Mouse (Mus musculus): ENCODE measurements around the gene Mrps5. TPM values are rescaled to one million over a fixed set of nuclear protein-coding genes. Genes with fewer than 3 reads are reported as not detected.

Mrps5 gene
- polyA plus RNA-seq, 1 experiment, result 23.3 TPM

GRCm38 (mm10) chr2:127627990-127628570 is 41.1 kb downstream of the Mrps5 start:
- Histone ChIP-seq H3K27me3 (ENCODE audit: control insufficient read depth, insufficient read depth, low read length) (no peaks in the 10 kb centered on the region), H3K27ac (ENCODE audit: insufficient read depth, low read length) (no peak overlapping the region), H3K36me3 (ENCODE audit: control insufficient read depth, insufficient read depth, low read length) (no peaks in the 10 kb centered on the region), H3K4me1 (ENCODE audit: control insufficient read depth, insufficient read depth, insufficient read length) (no peaks in the 10 kb centered on the region), H3K4me3 (ENCODE audit: extremely low read depth, insufficient read depth, insufficient read length) (no peak overlapping the region)
- 79% methylated on average over 6 of the region's 6 CpGs for WGBS
- DNase-seq (ENCODE audit: low read depth in 1 of 2, low spot score in 2 of 2), result no peak
- TF ChIP-seq POLR2A (IDR thresholded peaks at IDR 0.05; ENCODE audit: low read depth, low read length), result no peak
- TF ChIP-seq CTCF (IDR thresholded peaks at IDR 0.05; ENCODE audit: extremely low read depth, insufficient read depth, insufficient read length, insufficient replicate concordance), result no peak

DNA sequence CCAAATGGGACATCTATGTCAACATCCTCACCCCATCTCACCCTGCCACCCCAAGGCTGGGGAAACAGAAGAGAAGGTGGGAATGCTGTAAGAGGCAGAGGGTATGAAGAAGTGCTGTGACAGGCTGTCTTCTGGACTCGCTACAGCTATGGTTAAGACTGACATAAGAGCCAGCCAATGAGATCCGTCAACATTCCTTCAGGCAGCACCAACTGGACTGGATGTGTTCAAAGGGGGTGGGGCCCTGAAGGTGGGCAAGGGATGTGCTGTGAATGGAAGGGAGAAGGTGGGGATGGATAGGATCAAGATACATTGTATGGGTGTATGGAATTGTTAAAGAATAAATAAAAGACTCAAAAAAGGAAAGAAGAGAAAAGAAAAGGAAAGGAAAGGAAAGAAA is 45.6 kb downstream of the Mrps5 start:
- DNase-seq (ENCODE audit: low read depth in 1 of 2, low spot score in 2 of 2), result no peak
- H3K4me1 ChIP-seq (ENCODE audit: control insufficient read depth, insufficient read depth, insufficient read length), result no peaks in the 10 kb centered on the region
- no peak overlapping the region for H3K4me3 ChIP-seq (ENCODE audit: extremely low read depth, insufficient read depth, insufficient read length)
- no peak for TF ChIP-seq POLR2A (IDR thresholded peaks at IDR 0.05; ENCODE audit: low read depth, low read length)
- no peak for TF ChIP-seq CTCF (IDR thresholded peaks at IDR 0.05; ENCODE audit: extremely low read depth, insufficient read depth, insufficient read length, insufficient replicate concordance)
- no peak overlapping the region for H3K27ac ChIP-seq (ENCODE audit: insufficient read depth, low read length)
- no peaks in the 10 kb centered on the region for H3K27me3 ChIP-seq (ENCODE audit: control insufficient read depth, insufficient read depth, low read length)
- H3K36me3 ChIP-seq (ENCODE audit: control insufficient read depth, insufficient read depth, low read length), result no peaks in the 10 kb centered on the region
- WGBS, result 78% methylated on average over 2 of the region's 2 CpGs

DNA sequence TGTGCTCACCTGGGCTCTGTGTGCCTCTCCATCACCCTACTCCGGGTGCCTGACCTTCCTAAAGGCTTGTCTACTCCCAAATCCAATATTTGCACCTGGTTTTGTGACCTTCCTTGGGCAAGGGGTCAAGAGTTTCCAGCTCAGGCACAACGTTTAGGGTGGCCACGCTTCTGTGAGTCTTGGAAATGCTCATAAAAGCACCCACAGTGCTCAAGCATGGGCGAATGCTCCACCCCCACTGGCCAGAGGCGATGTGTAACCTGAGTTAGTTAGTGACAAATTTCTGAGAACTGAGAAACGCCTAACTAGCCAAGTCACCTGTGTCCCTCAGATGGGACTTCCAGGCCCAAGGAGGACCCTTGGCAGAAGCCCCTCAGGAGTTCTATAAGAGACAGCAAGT is 48.6 kb downstream of the Mrps5 start:
- no peak for DNase-seq (ENCODE audit: low read depth in 1 of 2, low spot score in 2 of 2)
- Histone ChIP-seq H3K4me3 (ENCODE audit: extremely low read depth, insufficient read depth, insufficient read length) (no peak overlapping the region), H3K27me3 (ENCODE audit: control insufficient read depth, insufficient read depth, low read length) (no peaks in the 10 kb centered on the region), H3K27ac (ENCODE audit: insufficient read depth, low read length) (no peak overlapping the region), H3K36me3 (ENCODE audit: control insufficient read depth, insufficient read depth, low read length) (no peaks in the 10 kb centered on the region), H3K4me1 (ENCODE audit: control insufficient read depth, insufficient read depth, insufficient read length) (no peaks in the 10 kb centered on the region)
- no peak for TF ChIP-seq POLR2A (IDR thresholded peaks at IDR 0.05; ENCODE audit: low read depth, low read length)
- TF ChIP-seq CTCF (IDR thresholded peaks at IDR 0.05; ENCODE audit: extremely low read depth, insufficient read depth, insufficient read length, insufficient replicate concordance), result no peak
- WGBS, result 76% methylated on average over 6 of the region's 6 CpGs

DNA sequence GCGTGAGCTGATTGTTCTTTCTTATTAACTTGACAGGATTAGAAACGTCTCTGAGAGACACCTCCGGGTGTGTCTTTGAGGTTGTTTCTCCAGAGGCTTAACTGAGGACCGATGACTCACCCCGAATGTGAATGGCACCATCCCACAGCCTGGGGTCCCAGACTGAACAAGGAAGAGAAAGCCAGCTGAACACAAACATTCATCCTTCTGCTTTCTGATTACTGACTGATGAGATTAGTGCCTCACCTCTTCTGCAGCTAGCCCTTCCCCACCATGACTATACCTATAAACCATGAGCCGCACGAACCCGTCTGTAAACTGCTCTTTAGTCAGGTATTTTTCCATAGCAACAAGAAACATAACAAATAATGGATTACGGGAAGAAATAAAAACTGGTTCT is 52.0 kb downstream of the Mrps5 start:
- Histone ChIP-seq H3K27ac (ENCODE audit: insufficient read depth, low read length) (no peak overlapping the region), H3K36me3 (ENCODE audit: control insufficient read depth, insufficient read depth, low read length) (no peaks in the 10 kb centered on the region), H3K4me3 (ENCODE audit: extremely low read depth, insufficient read depth, insufficient read length) (no peak overlapping the region), H3K4me1 (ENCODE audit: control insufficient read depth, insufficient read depth, insufficient read length) (no peaks in the 10 kb centered on the region), H3K27me3 (ENCODE audit: control insufficient read depth, insufficient read depth, low read length) (no peaks in the 10 kb centered on the region)
- no peak for DNase-seq (ENCODE audit: low read depth in 1 of 2, low spot score in 2 of 2)
- TF ChIP-seq POLR2A (IDR thresholded peaks at IDR 0.05; ENCODE audit: low read depth, low read length) (no peak), CTCF (IDR thresholded peaks at IDR 0.05; ENCODE audit: extremely low read depth, insufficient read depth, insufficient read length, insufficient replicate concordance) (no peak)
- 76% methylated on average over 9 of the region's 9 CpGs for WGBS

DNA sequence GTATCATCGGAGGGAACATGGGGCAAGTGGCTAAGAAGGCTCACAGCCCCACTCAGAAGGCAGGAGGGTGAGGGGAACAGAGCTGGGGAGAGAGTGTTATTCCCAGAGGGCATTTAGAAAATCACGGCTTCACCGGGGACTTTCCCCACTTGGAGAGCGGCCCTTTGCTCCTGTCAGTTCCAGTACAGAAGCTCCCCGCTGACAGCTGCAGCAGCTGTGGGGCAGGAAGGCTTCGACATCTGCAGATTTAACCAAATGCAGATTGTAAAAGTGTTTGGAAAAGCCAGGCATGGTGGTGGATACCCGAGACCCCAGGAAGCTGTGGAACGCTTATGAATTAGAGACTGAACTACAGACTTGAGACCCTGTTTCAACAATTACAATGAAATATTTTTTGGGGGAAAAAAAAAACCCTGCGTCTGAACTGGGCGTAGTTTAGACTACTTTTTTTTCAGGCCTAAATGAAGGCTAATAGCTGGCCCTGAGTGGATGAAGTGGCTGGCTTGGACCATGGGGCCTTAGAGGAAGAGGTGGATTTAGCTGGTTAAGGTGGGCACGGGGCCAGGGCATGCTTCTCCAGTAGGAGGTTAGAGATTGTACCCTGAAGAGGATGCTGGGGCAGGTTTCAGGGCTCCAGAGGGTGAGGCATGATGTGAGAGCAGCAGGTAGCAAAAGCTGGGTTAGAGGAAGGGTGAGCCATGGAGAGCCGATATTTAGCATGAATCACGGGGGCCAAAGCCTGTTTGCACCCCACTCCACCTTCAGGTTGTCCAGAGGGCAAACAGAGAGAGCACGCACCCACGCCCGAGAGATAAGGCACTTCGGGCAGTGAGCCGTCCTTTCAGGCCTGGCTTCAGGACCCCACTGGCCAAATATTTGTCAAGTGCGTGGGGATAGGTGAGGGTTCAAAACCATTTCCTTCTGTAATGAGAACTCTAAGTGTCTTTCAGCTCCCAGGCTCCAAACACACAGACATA is 57.0 kb downstream of the Mrps5 start:
- 75% methylated on average over 19 of the region's 19 CpGs for WGBS
- Histone ChIP-seq H3K4me1 (ENCODE audit: control insufficient read depth, insufficient read depth, insufficient read length) (no peaks in the 10 kb centered on the region), H3K4me3 (ENCODE audit: extremely low read depth, insufficient read depth, insufficient read length) (no peak overlapping the region), H3K36me3 (ENCODE audit: control insufficient read depth, insufficient read depth, low read length) (no peaks in the 10 kb centered on the region), H3K27ac (ENCODE audit: insufficient read depth, low read length) (no peak overlapping the region), H3K27me3 (ENCODE audit: control insufficient read depth, insufficient read depth, low read length) (no peaks in the 10 kb centered on the region)
- no peak for DNase-seq (ENCODE audit: low read depth in 1 of 2, low spot score in 2 of 2)
- TF ChIP-seq CTCF (IDR thresholded peaks at IDR 0.05; ENCODE audit: extremely low read depth, insufficient read depth, insufficient read length, insufficient replicate concordance) (no peak), POLR2A (IDR thresholded peaks at IDR 0.05; ENCODE audit: low read depth, low read length) (no peak)

- 59% methylated on average over 5 of the region's 5 CpGs for WGBS
- Histone ChIP-seq H3K36me3 (ENCODE audit: control insufficient read depth, insufficient read depth, low read length) (no peaks in the 10 kb centered on the region), H3K27ac (ENCODE audit: insufficient read depth, low read length) (no peak overlapping the region), H3K27me3 (ENCODE audit: control insufficient read depth, insufficient read depth, low read length) (no peaks in the 10 kb centered on the region), H3K4me1 (ENCODE audit: control insufficient read depth, insufficient read depth, insufficient read length) (no peaks in the 10 kb centered on the region), H3K4me3 (ENCODE audit: extremely low read depth, insufficient read depth, insufficient read length) (no peak overlapping the region)
- no peak for DNase-seq (ENCODE audit: low read depth in 1 of 2, low spot score in 2 of 2)
- no peak for TF ChIP-seq POLR2A (IDR thresholded peaks at IDR 0.05; ENCODE audit: low read depth, low read length)
- TF ChIP-seq CTCF (IDR thresholded peaks at IDR 0.05; ENCODE audit: extremely low read depth, insufficient read depth, insufficient read length, insufficient replicate concordance), result no peak
These were observed 59.9 kb downstream of the Mrps5 start for GRCm38 (mm10) chr2:127646875-127647274.

DNA sequence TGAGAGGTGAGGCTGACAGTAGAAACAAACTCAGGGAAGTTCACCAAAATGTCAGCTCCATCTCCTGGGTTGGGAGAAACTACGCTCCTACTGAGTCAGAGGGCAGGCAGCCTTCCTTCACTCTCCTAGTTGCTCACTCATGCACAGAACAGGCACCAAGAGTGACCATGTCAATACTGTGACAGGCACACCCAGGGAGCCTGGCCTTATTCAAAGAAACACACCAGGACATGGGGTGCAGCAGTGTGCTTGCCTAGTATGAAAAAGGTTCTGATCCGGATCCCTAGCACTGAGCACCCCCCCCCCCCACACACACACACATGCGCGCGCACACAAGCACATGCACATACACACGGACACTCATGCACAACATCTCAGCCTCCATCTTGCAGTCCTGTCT is 61.1 kb downstream of the Mrps5 start:
- no peaks in the 10 kb centered on the region for H3K4me1 ChIP-seq (ENCODE audit: control insufficient read depth, insufficient read depth, insufficient read length)
- DNase-seq (ENCODE audit: low read depth in 1 of 2, low spot score in 2 of 2), result no peak
- no peak overlapping the region for H3K27ac ChIP-seq (ENCODE audit: insufficient read depth, low read length)
- no peaks in the 10 kb centered on the region for H3K27me3 ChIP-seq (ENCODE audit: control insufficient read depth, insufficient read depth, low read length)
- WGBS, result 95% methylated on average over 6 of the region's 6 CpGs
- no peak for TF ChIP-seq POLR2A (IDR thresholded peaks at IDR 0.05; ENCODE audit: low read depth, low read length)
- TF ChIP-seq CTCF (IDR thresholded peaks at IDR 0.05; ENCODE audit: extremely low read depth, insufficient read depth, insufficient read length, insufficient replicate concordance), result no peak
- no peaks in the 10 kb centered on the region for H3K36me3 ChIP-seq (ENCODE audit: control insufficient read depth, insufficient read depth, low read length)
- H3K4me3 ChIP-seq (ENCODE audit: extremely low read depth, insufficient read depth, insufficient read length), result no peak overlapping the region

All from spleen, adult 2 months (tissue).